Comparison of ENCODE assay signal across 8 mouse cellular contexts in the genomic region with DNA sequence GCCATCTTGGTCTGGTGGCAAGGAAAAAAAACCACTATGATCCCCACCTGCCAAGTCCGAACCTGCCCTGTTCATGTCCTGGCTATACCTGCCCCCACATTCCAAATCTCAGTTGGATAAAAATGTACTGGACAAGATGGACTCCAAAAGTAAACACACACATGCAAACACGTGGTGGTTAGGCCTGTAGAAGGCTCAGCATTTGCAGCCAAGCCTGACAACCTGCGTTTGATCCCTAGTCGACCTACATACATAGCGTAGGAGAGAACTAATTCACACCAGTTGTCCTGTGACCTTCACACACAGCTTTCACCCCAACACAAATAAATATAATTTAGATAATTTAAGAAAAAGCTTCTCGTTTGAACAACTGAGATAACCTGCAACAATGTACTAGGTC. TPM values are rescaled to one million over a fixed set of nuclear protein-coding genes. Genes with fewer than 3 reads are reported as not detected.
A peak's percentile ranks its signal among the peaks of the same experiment; 100 is the strongest.
DNase-seq lines count a peak whose midpoint lies in the region; ATAC-seq and TF ChIP-seq lines count a peak whose summit lies in the region.

No protein-coding gene starts in this region.

- dilution Hi-C loops in CH12.LX (cut with MboI; ENCODE audit: extremely low pct_ligation_motif_present, extremely low pct_unique_long_range_greater_than_20kb, low sequenced_read_pairs): no loop called here

- in situ Hi-C loops in CH12.LX (cut with MboI; ENCODE audit: low pct_ligation_motif_present, low pct_unique_long_range_greater_than_20kb, low sequenced_read_pairs): no loop called here

- no peak for DNase-seq in heart, postnatal 10 days
- no peak for DNase-seq in CH12.LX (ENCODE audit: extremely low read depth)
- no peak for DNase-seq in liver, embryonic 13.5 days
- no peak for DNase-seq in adrenal gland, adult (ENCODE audit: inconsistent age in 2 of 2, low spot score in 1 of 2)
- DNase-seq in layer of hippocampus, postnatal 36 days: no peak

- peaks cover 38% of the 10 kb centered on the region for H3K27me3 ChIP-seq in heart, embryonic 13.5 days (replicated peaks)
- H3K27me3 ChIP-seq in CH12.LX (replicated peaks): peaks cover 12% of the 10 kb centered on the region
- peaks cover 72% of the 10 kb centered on the region for H3K27me3 ChIP-seq in forebrain, embryonic 13.5 days
- peaks cover 48% of the 10 kb centered on the region for H3K27me3 ChIP-seq in liver, embryonic 13.5 days

- no peak for TF ChIP-seq POLR2A in CH12.LX (IDR thresholded peaks at IDR 0.05; ENCODE audit: low read depth, low read length)

- no peaks in the 10 kb centered on the region for H3K36me3 ChIP-seq in heart, embryonic 13.5 days
- H3K36me3 ChIP-seq in CH12.LX (replicated peaks in 1 of 2; ENCODE audit: control insufficient read depth in 1 of 2, insufficient read depth in 1 of 2, low read length in 1 of 2): no peaks in the 10 kb centered on the region
- H3K36me3 ChIP-seq in forebrain, embryonic 13.5 days (ENCODE audit: poor library complexity, severe bottlenecking): no peaks in the 10 kb centered on the region
- H3K36me3 ChIP-seq in liver, embryonic 13.5 days: no peaks in the 10 kb centered on the region

- WGBS in heart, embryonic 13.5 days: 48% methylated on average over 6 of the region's 6 CpGs
- 61% methylated on average over 6 of the region's 6 CpGs for WGBS in forebrain, embryonic 13.5 days
- 49% methylated on average over 6 of the region's 6 CpGs for WGBS in liver, embryonic 13.5 days (ENCODE audit: insufficient replicate concordance)

- ATAC-seq in heart, embryonic 13.5 days (ENCODE audit: extremely low read depth, insufficient number of reproducible peaks, low FRiP score, low TSS enrichment): no peak
- ATAC-seq in forebrain, embryonic 13.5 days: no peak
- no peak for ATAC-seq in liver, embryonic 13.5 days (ENCODE audit: low read depth)
- no peak for ATAC-seq in inflammation-experienced regulatory T-cells, adult 6 months

- peaks cover 32% of the 10 kb centered on the region for H3K4me1 ChIP-seq in heart, embryonic 13.5 days
- H3K4me1 ChIP-seq in CH12.LX (ENCODE audit: control insufficient read depth in 1 of 2, insufficient read depth in 2 of 2): peaks cover 5 to 26% of the 10 kb centered on the region in 2 experiments
- peaks cover 26% of the 10 kb centered on the region for H3K4me1 ChIP-seq in forebrain, embryonic 13.5 days
- peaks cover 48% of the 10 kb centered on the region for H3K4me1 ChIP-seq in liver, embryonic 13.5 days (replicated peaks)

- no peak for TF ChIP-seq RAD21 in CH12.LX (IDR thresholded peaks at IDR 0.05; ENCODE audit: low read depth, low read length)

- H3K4me3 ChIP-seq in heart, embryonic 13.5 days: peak overlapping the region; percentile 54
- H3K4me3 ChIP-seq in CH12.LX (replicated peaks in 1 of 3; ENCODE audit: low read depth in 2 of 3, low read length in 2 of 3, poor library complexity in 1 of 3): peak overlapping the region in 1 of 3 experiments; percentile 38
- H3K4me3 ChIP-seq in forebrain, embryonic 13.5 days: peak overlapping the region; percentile 49; the same call in 1 of the 2 replicates
- H3K4me3 ChIP-seq in liver, embryonic 13.5 days (replicated peaks): no peak overlapping the region

- H3K9ac ChIP-seq in heart, embryonic 13.5 days: no peak overlapping the region
- no peak overlapping the region for H3K9ac ChIP-seq in CH12.LX (ENCODE audit: insufficient read depth, low read depth)
- H3K9ac ChIP-seq in forebrain, embryonic 13.5 days: no peak overlapping the region
- no peak overlapping the region for H3K9ac ChIP-seq in liver, embryonic 13.5 days

- no peak for TF ChIP-seq EP300 in CH12.LX (IDR thresholded peaks at IDR 0.05; ENCODE audit: low read length)

- peak overlapping the region; percentile 80 for H3K4me2 ChIP-seq in heart, embryonic 13.5 days
- peak overlapping the region; percentile 54 for H3K4me2 ChIP-seq in CH12.LX (ENCODE audit: insufficient read depth, low read depth, poor library complexity, severe bottlenecking)
- H3K4me2 ChIP-seq in forebrain, embryonic 13.5 days: peak overlapping the region; percentile 71
- H3K4me2 ChIP-seq in liver, embryonic 13.5 days: peak overlapping the region; percentile 79; the same call in 1 of the 2 replicates

- no peak for TF ChIP-seq CTCF in CH12.LX (conservative IDR thresholded peaks at IDR 0.05 in 1 of 2, IDR thresholded peaks at IDR 0.05 in 1 of 2; ENCODE audit: low read depth in 2 of 2, low read length in 2 of 2)

- H3K79me2 ChIP-seq in CH12.LX (replicated peaks; ENCODE audit: control insufficient read depth, extremely low read depth, insufficient read depth, poor library complexity, severe bottlenecking): no peaks in the 10 kb centered on the region

- H3K27ac ChIP-seq in heart, embryonic 13.5 days (replicated peaks): 0 out of 2 replicates have a peak overlapping the region, but pooled peaks have one; percentile 12
- no peak overlapping the region for H3K27ac ChIP-seq in CH12.LX (ENCODE audit: insufficient read depth, low read depth)
- no peak overlapping the region for H3K27ac ChIP-seq in forebrain, embryonic 13.5 days
- H3K27ac ChIP-seq in liver, embryonic 13.5 days: no peak overlapping the region

- no peaks in the 10 kb centered on the region for H3K9me3 ChIP-seq in heart, embryonic 13.5 days
- peaks cover 2% of the 10 kb centered on the region for H3K9me3 ChIP-seq in CH12.LX (replicated peaks; ENCODE audit: low read length)
- H3K9me3 ChIP-seq in forebrain, embryonic 13.5 days (replicated peaks): no peaks in the 10 kb centered on the region; the same call in 1 of the 2 replicates
- H3K9me3 ChIP-seq in liver, embryonic 13.5 days (replicated peaks): no peaks in the 10 kb centered on the region

- intact Hi-C loops in heart, postnatal 10 days (cut with DNase I): loop anchor here (2.0 kb wide), 1 partner anchor 24 kb away; a partner anchor contains a TSS

TF ChIP-seq in CH12.LX, 34 proteins besides CTCF, POLR2A, EP300 and RAD21:
- TF ChIP-seq MEF2A (IDR thresholded peaks at IDR 0.05; ENCODE audit: borderline replicate concordance, low read depth, low read length) (0 out of 2 replicates have a peak, but pooled peaks have one; percentile 19), NELFE (IDR thresholded peaks at IDR 0.05; ENCODE audit: low read depth, low read length) (no peak), MAX (IDR thresholded peaks at IDR 0.05; ENCODE audit: low read length) (0 out of 2 replicates have a peak, but pooled peaks have one; percentile 23)
TF ChIP-seq in CH12.LX: peak in this region for 2.

RNA-seq across cellular contexts. Expression of a gene that starts 3.5 kb away (rescaled TPM):
- 0.83 and 0.90 TPM in 2 replicates for polyA plus RNA-seq in heart, embryonic 13.5 days (2015; fragmentation: Nextera tagmentation; extraction: Ambion mirVana)
- total RNA-seq in heart, postnatal 10 days (2021): under 1 TPM in 1 of 2 experiments, not detected in 1; 0.99 TPM
- total RNA-seq in CH12.LX (2012; rRNA removed) (1.3 and 1.9 TPM in 2 replicates), CH12.LX (2014; rRNA removed) (0.95 and 2.2 TPM in 2 replicates)
- polyA plus RNA-seq in CH12.LX (2012; ENCODE audit: insufficient read length, low read depth): 1.2 and 2.8 TPM in 2 replicates
- polyA plus RNA-seq in forebrain, embryonic 13.5 days (2015; fragmentation: Nextera tagmentation; extraction: Ambion mirVana): 0.62 TPM in 1 of 2 replicates, not detected in the other
- 0.50 TPM in 1 of 2 replicates, not detected in the other for polyA plus RNA-seq in liver, embryonic 13.5 days (2015; fragmentation: Nextera tagmentation; extraction: Ambion mirVana)
- 1 to 10 TPM in 1 of 3 experiments, not detected in 2; 4.0 TPM for polyA plus RNA-seq in inflammation-experienced regulatory T-cells, adult 6 months (2017; shearing (Covaris generic))
- not detected for total RNA-seq in layer of hippocampus, postnatal 36 days (2021)

RNA-seq across cellular contexts. Expression of a gene that starts 4.9 kb away (rescaled TPM):
- polyA plus RNA-seq in heart, embryonic 13.5 days (2015; fragmentation: Nextera tagmentation; extraction: Ambion mirVana): 28.8 and 32.2 TPM in 2 replicates
- 10 to 100 TPM; 13.8 to 17.5 TPM for total RNA-seq in heart, postnatal 10 days (2021)
- total RNA-seq in CH12.LX (2012; rRNA removed) (26.2 and 30.8 TPM in 2 replicates), CH12.LX (2014; rRNA removed) (17.7 and 23.3 TPM in 2 replicates)
- 50.0 and 62.8 TPM in 2 replicates for polyA plus RNA-seq in CH12.LX (2012; ENCODE audit: insufficient read length, low read depth)
- polyA plus RNA-seq in forebrain, embryonic 13.5 days (2015; fragmentation: Nextera tagmentation; extraction: Ambion mirVana): 85.4 and 89.3 TPM in 2 replicates
- 23.1 and 25.0 TPM in 2 replicates for polyA plus RNA-seq in liver, embryonic 13.5 days (2015; fragmentation: Nextera tagmentation; extraction: Ambion mirVana)
- 10 to 100 TPM; 46.9 to 59.2 (median 50.1) TPM for polyA plus RNA-seq in inflammation-experienced regulatory T-cells, adult 6 months (2017; shearing (Covaris generic))
- total RNA-seq in layer of hippocampus, postnatal 36 days (2021): 10 to 100 TPM; 36.2 to 37.3 TPM

RNA-seq across cellular contexts. Expression of a gene that starts 23.3 kb away (rescaled TPM):
- 51.3 and 53.3 TPM in 2 replicates for polyA plus RNA-seq in heart, embryonic 13.5 days (2015; fragmentation: Nextera tagmentation; extraction: Ambion mirVana)
- 100 to 1,000 TPM; 387 to 393 TPM for total RNA-seq in heart, postnatal 10 days (2021)
- total RNA-seq in CH12.LX (2012; rRNA removed): 1.8 and 2.6 TPM in 2 replicates
- 0.16 and 0.43 TPM in 2 replicates for total RNA-seq in CH12.LX (2014; rRNA removed)
- 1.2 and 1.5 TPM in 2 replicates for polyA plus RNA-seq in CH12.LX (2012; ENCODE audit: insufficient read length, low read depth)
- 10.5 and 13.4 TPM in 2 replicates for polyA plus RNA-seq in forebrain, embryonic 13.5 days (2015; fragmentation: Nextera tagmentation; extraction: Ambion mirVana)
- 3.6 and 3.9 TPM in 2 replicates for polyA plus RNA-seq in liver, embryonic 13.5 days (2015; fragmentation: Nextera tagmentation; extraction: Ambion mirVana)
- 1 to 10 TPM in 1 of 3 experiments, under 1 TPM in 2; 0.45 to 1.2 (median 0.50) TPM for polyA plus RNA-seq in inflammation-experienced regulatory T-cells, adult 6 months (2017; shearing (Covaris generic))
- total RNA-seq in layer of hippocampus, postnatal 36 days (2021): 10 to 100 TPM; 52.8 to 59.6 TPM
